Mouse (Mus musculus) spleen, postnatal 10 days (tissue): ENCODE measurements around the gene Megf11.

Experiments
- DNase-seq, 2 experiments: peaks; one replicate each; pipeline ENCODE4 v3.0.0; 2021 to 2022; ENCODE audit warnings: low spot score in 2 of 2

Gene Megf11

DNA sequence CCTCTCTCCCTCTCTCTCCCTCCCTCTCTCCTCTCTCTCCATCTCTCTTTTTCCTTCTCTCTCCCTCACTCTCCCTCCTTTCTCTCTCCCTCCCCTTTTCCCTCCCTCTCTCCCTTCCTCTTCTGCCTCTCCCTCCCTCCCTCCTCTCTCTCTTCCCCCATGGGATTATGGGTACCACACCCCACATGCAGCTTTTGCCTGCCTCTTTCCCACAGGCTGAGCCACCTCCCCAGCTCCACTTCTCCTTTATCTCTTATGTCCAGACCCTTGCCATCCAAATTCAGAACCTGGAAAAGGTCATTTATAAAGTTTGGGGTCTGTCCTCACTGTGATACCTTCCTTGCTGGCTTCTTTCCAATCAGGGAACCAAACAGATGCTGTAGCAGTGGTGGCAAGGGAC lies 180.5 kb downstream of the Megf11 start:
- peak; percentile 39 to 48 for DNase-seq

DNA sequence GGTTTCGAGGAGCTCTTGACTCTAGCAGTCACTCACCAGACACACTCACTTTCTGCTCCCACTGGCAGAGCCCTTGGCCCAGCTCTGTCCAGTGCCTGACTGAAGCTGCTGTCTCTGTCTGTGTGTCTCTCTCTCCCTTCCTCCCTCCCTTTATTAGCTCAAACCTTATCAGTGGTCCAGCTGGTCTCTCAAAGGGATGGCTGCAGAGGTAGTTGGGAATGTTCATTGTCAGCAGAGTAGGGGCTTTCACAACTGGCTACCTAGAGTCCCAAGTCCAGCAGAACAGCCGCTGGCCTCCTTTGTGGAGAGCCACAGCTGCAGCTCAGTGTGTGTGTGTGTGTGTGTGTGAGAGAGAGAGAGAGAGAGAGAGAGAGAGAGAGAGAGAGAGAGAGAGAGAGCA lies 180.9 kb downstream of the Megf11 start:
- peak; percentile 30 to 34 for DNase-seq

DNA sequence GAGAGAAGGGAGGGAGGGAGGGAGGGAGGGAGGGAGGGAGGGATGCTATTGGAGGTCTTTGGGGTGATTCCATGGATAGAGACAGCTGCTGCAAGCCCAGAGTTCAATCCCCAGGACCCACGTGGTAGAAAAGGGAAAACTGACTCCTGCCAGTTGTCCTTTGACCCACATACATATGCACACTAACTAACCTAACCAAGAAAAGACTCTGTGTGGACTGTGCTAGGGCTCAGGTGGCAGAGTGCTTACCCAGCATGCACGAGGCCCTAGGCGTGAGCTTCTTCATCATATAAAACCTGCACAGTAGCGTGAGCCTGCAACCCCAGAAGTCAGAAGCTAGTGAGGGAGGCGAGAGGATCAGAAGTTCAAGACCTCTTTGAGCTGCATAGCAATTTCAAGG lies 182.1 kb downstream of the Megf11 start:
- DNase-seq = no peak

DNA sequence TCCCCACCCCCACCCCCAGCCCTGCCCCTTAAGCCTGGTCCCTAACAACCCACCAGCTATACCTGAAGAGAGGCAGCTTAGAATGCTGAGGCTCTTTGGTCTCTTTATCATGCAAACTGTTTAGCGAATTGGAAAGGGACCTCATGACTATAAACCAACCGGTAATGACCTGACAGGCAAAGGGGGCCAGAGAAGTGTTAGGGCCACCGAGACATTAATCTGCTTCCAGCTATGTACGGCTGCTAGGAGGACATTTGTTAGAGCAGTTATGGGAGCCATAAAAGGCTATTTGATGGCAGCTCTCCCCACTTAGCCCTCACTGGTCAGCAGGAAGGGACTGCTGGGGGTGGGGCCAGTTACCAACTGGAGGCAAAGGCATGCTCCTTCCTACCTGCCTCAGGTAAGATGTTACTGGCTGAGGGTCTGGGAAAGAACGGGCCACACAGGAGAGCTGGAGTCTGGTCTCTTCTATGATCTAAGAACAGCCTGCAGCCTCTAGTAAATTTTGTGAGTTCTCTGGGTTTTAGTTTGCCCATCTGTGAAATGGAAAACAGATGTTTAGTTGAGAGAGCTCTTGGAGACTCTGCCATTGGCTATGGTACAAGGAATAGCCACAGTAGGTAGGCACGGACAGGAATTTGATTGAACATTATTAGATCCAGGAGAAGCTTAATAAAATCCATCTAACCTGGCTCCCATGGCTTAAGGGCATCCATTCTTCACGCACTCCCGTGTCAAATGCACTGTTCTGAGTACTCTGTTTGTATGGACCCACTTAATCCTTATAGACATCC lies 183.2 kb downstream of the Megf11 start:
- DNase-seq = no peak

DNA sequence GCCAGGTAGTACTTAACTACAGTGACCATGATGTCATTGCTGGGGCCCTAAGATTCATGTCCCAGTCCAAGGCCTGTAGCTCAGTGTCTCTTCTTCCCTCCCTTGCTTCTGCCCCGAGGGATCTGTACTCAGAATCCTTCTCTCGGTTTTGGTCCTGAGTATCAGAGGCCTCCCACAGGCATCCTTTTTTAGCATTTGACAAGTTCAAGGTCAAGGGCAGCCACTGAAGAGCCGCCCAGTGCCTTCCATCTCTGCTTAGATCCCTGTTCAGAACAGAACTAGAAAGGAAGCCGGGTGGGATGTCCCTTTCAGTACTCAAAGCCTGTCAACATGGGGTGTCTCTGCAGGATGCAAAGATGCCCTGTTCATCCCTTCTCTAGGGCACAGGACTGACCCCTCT lies 185.0 kb downstream of the Megf11 start:
- DNase-seq = no peak

DNA sequence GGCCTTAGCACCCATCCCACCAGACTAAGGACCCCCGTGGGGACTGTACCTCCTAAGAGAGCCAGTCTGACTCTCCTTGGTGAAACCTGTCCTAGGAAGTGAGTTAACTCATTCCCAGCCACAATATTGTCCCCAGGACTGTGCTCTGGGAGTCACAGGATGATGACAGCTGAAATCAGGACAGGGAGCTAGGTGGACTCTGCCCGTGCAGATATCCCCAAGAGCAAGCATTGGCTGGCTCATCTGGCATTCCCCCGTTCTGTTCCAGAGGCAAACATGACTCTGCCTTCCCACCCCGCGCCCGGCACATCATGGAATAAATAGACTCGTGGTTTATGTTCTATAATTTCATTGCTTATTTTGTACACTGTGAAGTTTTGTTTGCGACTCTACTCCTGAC lies 185.7 kb downstream of the Megf11 start:
- no peak for DNase-seq

DNA sequence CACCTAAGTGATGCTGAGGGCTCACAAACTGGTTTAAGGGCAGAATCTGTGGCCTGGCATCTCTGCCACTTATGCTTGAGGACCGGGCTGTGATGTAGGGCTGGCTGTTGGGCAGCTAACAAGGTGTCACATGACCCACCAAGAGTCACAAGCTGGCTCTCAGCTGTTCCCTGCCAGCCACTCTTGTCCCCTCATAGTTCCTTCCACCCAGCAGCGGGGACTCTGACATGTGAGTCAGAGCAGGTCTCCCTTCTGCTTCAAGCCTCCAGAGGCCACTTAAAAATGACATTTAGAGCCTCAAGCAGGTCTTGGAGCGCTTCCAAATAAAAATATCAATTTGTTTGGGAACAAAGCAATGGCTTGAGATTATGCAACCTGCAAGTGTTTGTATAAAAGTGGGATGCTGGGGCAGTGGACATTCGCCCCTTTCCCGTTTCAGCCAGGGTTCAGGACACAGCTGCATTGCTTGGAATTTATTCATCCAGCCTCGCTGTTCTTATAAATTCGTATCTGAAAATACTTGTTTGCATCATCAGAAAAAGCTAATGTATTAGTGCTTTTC lies 187.3 kb downstream of the Megf11 start:
- DNase-seq = no peak

DNA sequence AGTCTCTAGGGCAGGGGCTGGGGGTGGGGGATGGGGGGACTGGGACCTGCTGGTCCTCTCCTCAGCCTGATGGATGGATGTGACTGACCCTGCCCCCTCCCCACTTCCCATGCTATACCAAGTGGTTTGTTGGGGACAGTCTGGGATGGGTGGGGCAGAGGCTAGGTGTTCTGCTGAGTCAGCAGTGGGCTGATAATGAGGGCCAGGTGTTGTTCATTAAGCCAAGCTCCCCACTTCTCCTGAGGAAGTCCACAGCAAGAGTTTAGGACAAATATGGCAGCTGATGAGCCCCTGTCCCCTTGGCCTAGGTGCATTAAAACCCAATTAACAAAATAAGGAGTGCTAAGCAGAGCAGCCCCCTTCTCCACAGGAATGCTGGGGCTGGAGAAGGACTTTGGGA lies 190.2 kb downstream of the Megf11 start:
- DNase-seq = no peak

DNA sequence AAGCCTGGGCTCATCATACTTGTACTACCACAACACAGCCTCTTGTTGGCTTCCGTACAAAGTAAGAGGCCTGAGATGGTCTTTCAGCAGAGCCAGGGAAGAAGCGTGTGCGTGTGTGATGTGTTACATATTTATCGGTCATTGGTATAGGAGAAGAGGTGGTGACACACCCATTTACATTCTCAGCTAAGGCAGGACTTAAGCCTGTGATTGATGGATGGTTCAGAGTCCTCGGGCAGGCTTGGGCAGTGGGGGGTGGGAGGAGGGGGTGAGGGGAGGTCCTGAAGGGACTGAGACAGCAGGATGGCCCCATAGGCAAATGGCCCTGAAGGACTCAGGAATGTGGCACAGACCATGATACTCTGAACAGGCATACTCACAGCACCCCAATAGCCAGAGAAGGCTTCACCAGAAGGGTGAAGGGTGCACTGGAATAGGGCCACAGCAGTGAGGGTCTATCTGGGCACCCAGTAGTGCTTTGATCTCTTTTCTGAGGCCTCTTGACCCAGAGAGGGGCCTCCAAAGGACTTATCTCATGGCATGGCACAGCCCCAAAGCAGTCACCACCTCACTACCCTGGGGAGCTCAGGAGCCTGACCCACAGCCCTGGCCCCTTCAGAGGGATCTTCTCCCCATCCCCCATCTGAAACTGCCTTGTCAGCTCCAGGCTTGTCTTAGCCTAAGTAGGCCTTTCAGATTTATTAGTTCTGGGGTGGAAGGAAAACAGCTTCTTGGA lies 190.9 kb downstream of the Megf11 start:
- no peak for DNase-seq

DNA sequence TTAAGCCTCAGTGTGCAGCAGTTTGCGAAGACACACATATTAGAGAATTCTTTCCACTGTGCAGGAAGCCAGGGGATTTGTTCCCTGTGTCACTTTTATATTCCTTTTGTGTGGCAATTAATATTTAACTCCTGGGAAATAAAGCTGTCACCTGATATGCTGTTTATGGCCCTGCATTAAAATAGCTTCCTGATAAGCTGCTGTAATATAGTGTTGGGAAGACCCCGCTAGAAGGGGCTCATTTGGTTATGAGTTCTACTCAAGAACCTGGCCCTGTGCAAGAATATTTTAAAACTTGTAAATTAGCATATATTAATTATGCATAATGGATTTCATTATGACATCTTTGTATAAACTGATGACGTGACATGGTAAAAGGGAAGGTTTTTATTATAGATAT lies 191.7 kb downstream of the Megf11 start:
- DNase-seq = no peak

DNA sequence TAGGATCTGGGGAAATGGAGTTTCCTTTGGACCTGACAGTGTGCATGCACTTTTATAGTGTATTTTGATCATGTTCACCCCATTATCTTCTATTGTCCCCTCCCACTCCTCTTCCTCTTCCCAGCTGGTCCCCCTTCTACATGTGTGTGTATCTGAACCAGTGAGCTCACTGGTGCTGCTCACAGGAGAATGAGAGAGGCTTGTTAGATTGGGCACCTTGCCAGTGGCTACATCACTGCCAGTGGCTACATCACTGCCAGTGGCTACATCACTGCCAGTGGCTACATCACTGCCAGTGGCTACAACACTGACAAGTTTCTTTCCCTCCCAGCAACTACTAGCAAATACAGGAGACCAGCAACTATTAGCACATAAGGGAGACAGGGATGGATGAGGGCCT lies 192.6 kb downstream of the Megf11 start:
- DNase-seq = no peak

DNA sequence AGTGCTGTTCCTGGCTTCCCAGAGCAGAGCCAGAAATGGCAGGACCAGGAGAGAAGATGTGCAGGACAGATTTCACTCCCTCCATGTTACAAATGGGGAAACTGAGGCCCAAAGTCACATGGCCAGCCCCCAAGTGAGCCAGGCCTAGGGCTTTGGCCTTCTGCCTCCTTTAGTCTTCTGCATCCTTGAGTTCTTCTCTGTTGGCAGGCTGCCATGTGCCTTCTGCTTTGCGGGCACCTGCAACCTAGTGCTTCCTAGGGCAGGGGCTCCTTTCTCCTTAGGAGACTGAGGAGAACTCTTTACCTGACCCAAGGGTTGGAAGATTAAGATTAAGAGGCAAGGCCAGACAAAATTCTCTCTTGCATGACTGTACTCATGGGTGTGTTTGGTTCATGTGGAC lies 193.9 kb downstream of the Megf11 start:
- no peak for DNase-seq

DNA sequence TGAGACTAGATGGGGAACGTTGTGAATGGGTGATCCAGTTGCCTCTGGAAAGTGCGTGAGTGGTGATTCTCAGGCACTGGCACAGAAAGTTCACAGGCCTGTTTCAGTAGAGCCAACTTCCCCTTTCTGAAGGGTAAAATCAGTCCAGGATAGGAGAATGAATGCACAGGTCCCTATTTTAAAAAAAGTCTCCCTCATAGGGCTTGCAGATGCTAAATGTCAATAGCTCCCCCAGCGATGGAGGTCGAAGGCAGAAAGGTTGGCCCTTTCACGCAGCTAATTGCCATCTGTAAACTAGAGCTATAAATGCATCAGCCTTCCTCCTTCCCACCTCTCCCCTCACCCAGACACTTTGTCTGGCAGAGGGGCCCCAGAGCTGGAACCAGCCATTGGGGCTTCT lies 200.9 kb downstream of the Megf11 start:
- no peak for DNase-seq

DNA sequence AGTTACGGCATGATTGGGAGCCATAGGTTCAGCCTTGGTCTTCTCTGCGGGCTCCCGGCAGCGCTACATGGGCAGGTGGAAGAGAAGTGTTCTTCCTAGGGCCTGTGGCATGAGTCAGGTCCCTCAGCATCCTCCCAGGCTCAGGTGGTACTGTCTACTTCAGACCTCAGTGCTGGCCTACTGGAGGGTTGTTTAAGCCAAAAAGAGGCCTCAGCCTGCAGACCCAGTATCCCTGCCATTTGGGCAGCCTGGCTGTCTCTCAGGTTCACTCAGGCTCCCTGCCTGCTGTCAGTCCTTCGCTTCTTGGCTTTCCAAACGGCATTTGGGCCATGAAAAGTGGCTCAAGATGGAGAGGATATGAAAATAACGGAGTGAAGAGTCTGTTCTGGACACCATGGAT lies 202.6 kb downstream of the Megf11 start:
- no peak for DNase-seq

DNA sequence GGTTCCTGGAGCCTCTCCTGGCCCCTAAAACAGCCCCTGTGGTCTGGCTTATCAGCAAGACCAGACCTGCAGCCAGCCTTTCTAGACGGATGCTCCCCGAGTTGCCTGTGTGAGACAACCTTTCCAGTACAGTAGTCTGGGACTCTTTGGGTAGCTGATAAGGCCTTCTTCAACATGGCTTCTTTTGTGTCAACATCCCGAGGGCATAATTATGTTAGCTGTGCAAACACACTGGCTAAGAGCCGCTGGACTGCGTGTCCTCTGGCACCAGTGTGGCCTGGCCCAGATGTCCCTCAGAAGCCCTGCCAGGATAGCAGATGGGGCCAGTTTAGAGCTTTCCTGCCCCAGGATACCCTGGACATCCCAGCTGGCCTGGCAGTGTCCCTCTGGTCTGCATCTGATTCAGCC lies 205.2 kb downstream of the Megf11 start:
- peak; percentile 70 to 76 for DNase-seq

DNA sequence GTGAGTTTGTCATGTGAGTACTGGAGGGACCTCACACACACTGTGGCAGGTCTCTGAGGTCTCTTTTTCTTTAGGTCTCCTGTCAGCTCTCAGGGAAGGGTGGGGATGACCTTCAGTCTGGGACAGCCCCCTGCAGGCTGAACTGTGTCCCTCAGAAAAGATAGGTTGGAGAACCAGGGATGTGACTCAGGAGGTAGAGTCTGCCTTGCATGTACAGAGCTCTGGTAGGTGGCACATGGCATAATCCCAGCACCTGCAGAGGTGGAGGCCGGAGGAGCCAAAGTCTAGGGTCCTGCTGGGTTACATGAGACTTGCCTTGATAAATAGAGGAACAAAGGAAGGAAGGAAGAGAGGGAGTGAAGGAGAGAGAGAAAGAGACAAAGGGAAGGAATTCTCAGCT lies 206.0 kb downstream of the Megf11 start:
- peak; percentile 36 to 51 for DNase-seq

DNA sequence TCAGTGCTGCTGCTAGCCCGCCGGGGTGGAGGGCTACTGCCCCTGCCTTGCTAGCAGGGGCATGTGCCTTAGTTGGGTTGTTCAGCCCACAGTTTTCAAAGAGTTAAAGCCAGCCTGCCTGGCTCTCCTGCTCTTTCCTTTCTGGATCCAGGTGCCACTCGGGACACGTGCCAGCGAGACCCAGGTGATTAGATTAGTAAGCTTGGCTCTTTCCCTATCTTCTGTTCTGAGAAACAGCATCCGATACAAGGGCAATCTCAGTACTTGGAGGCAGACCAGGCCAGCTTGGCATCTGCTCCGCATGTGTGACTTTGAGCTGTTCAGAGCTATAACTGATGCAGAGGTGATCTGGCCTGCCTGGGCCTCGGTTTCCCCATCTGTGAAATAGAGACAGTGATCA lies 209.0 kb downstream of the Megf11 start:
- DNase-seq = no peak

DNA sequence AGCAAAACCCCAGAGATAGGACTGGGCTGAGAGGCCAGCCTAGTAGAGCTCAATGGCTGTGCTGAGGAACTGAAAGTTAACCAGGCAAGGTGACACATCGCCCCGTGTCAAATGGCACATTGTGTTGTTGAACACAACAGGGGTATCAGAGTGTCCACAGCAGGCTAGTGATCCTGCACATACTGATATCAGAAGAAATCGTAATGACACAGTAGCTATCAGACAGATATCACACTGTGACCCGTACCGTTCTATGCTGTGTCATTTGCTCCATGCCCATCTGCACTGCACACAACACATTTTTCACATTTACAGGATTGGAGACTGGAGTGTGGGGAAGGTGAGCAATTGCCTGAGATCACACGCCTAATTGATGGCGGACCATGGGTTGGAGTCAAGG lies 213.0 kb downstream of the Megf11 start:
- no peak for DNase-seq

DNA sequence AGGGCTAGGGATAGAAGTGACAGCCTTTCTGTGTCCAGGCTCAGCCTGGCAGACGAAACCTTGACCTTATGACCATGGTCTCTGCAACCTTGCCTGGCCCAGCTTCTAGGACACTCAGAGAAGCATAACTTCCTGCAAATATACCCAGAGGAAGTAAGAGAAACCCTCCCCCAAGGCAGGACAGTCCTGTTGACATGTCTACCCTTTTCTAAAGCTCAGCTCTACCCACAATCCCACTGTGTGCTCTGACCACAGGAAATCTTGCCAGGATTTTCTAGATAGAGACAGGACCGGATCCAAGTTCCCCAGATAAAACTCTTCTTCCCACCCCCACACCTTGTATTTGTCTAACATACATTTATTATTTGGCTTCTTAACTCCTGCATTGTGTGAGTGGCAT lies 215.3 kb downstream of the Megf11 start:
- DNase-seq = no peak

DNA sequence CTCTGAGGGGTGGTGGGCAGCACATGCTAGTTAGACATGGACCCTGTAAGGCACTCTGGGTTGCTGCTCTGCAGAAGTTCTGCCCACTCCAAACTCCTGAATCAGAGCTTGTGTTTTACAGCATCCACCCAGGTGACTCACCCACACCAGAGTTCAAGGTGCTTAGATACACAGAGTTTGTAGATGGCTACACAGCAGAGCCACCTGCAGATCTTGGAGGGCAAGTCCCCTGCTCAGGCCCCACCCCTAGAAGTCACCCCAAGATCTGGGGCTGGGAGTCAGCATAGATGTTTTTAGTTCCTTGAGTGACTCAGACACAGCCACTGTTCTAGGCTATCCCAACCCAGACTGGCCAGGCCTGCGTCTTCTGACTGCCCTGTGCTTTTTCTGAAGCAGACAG lies 217.5 kb downstream of the Megf11 start:
- no peak for DNase-seq

DNA sequence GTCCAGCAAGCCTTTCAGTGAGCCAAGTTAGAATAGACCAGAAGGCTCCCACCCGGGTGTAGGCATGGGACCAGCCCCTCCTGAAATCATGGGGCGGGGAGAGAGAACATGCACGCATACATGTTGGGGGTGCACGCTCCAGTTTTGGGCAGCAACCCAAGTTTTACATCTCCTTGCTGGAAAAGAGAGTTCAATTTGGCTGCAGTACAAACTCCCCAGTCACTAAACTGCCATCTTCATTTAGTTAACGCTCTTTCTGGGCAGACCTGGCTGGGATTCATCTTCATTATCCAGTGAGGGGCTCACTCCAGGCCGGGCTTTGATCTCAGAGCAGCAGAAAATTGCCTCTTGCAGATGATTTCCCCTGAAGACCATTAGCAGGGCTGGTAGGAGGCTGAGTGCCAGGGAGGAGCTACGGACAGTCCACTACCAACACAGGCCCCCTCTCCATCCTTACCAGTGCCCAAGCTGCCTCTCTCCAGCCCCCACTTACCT lies 218.8 kb downstream of the Megf11 start:
- DNase-seq = no peak

DNA sequence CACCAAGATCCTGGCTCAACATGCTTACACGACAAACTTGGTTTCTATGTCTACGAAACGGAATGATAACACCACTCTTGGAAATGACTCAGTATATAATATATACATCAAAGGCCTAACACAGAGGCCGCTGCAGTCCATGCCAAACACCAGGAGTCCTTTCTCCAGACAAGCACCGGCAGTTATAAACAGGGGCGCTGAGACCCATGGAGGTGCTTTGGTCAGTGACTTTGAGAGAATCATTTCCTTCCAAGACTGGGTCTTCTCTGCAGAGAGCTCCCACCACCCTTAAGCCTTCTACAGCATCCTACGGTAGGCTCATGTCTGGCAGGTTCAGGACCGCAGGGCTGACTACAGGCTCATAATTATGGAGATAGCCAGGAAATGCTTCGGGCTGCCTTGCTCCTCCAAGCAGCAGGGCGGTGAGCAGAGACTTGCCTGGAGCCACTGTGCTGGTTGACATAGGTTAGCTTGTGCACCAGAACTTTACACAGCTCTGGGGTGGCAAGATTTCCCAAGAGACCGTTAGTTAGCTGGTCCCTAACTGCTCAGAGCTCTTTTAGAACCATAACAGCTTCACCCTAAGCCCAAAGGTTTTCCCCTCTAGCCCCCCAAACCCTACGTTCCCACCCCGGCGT lies 219.8 kb downstream of the Megf11 start:
- no peak for DNase-seq
